Mouse (Mus musculus) limb, embryonic 11.5 days (tissue): Measurements from ENCODE around the gene Fermt2. TPM values are rescaled to one million over a fixed set of nuclear protein-coding genes. Genes with fewer than 3 reads are reported as not detected.

Experiments used
- ATAC-seq: fragments of 200-750 bp; cut with Nextera tagmentation; 2 replicates; pipeline ENCODE4 v1.8.0; 2017; ENCODE audit warnings: low read depth; ENCODE audit not compliant: insufficient number of reproducible peaks, low FRiP score, low TSS enrichment
- DNase-seq: peaks from one replicate; pipeline ENCODE4 v3.0.0-alpha.2; 2015; ENCODE audit warnings: low spot score
- H3K27ac ChIP-seq: fragments of 300-500 bp; sonication (generic); replicated peaks from 2 replicates; pipeline ENCODE4 v1.5.1; 2014; ENCODE audit warnings: low read depth, mild to moderate bottlenecking, low read length
- H3K27me3 ChIP-seq: fragments of 300-500 bp; sonication (generic); 2 replicates; pipeline ENCODE4 v1.6.1; 2014; ENCODE audit warnings: mild to moderate bottlenecking, low read length, mixed read lengths; ENCODE audit not compliant: control insufficient read depth, insufficient read depth
- H3K36me3 ChIP-seq: fragments of 300-500 bp; sonication (generic); 2 replicates; pipeline ENCODE4 v1.6.1; 2014; ENCODE audit warnings: mild to moderate bottlenecking, low read length, moderate library complexity, mixed read lengths; ENCODE audit not compliant: control insufficient read depth, insufficient read depth
- H3K4me1 ChIP-seq: fragments of 300-500 bp; sonication (generic); 2 replicates; pipeline ENCODE4 v1.6.1; 2014; ENCODE audit warnings: low read length, mixed read lengths; ENCODE audit not compliant: control insufficient read depth, insufficient read depth
- H3K4me2 ChIP-seq: fragments of 300-500 bp; sonication (generic); 2 replicates; pipeline ENCODE4 v1.6.1; 2014; ENCODE audit warnings: low read depth, mild to moderate bottlenecking, moderate library complexity; ENCODE audit not compliant: severe bottlenecking
- H3K4me3 ChIP-seq: fragments of 300-500 bp; sonication (generic); 2 replicates; pipeline ENCODE4 v1.5.1; 2014; ENCODE audit warnings: low read depth, low read length
- H3K9ac ChIP-seq: fragments of 300-500 bp; sonication (generic); 2 replicates; pipeline ENCODE4 v1.6.1; 2014; ENCODE audit warnings: mild to moderate bottlenecking, low read length
- H3K9me3 ChIP-seq: fragments of 300-500 bp; sonication (generic); 2 replicates; pipeline ENCODE4 v1.6.1; 2016; ENCODE audit warnings: low read length; ENCODE audit not compliant: control insufficient read depth
- WGBS: fragments of 180-500 bp; shearing (Covaris S2); extraction: QIAGEN DNeasy Blood & Tissue Kit; methylation state at CpG from one replicate; pipeline ENCODE4 v1.1.7; 2014; 5-methylcytosine and 5-hydroxymethylcytosine counted together
- polyA plus RNA-seq: library from polyadenylated mRNA; unstranded; fragments of >200 nt; fragmentation: Nextera tagmentation; extraction: Ambion mirVana; gene quantifications from 2 replicates; pipeline ENCODE4 v1.2.1, GENCODE M21; 2014

Gene Fermt2
- polyA plus RNA-seq, 1 experiment from 2014 or later, result 121 TPM

DNA sequence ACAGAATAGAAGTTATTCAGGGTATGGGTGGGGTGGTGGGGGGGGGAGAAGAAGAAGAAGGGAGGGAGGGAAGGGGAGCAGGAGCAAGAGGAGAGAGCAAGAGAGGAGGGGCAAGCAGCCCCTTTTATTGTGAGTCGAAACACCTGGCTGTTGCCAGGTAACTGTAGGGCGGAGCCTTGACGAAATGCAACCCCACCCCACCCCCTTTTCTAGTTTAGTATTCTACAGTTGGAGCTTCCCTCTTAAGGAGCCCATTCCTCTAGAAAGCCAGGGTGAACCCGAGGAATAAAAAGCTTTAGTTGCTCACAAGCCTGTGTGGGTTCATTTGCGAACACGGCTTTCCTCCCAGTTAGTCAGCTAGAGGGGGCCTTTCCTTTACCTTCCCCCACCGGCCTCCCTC is 85.0 kb downstream of the Fermt2 start:
- Histone ChIP-seq H3K27me3 (no peaks in the 10 kb centered on the region), H3K4me3 (no peak overlapping the region), H3K4me2 (no peak overlapping the region), H3K27ac (no peak overlapping the region; the same call in 1 of the 2 replicates), H3K9me3 (no peaks in the 10 kb centered on the region), H3K9ac (no peak overlapping the region), H3K36me3 (no peaks in the 10 kb centered on the region), H3K4me1 (peaks cover 14% of the 10 kb centered on the region)
- DNase-seq, result no peak
- no peak for ATAC-seq
- 46% methylated on average over 7 of the region's 7 CpGs for WGBS

DNA sequence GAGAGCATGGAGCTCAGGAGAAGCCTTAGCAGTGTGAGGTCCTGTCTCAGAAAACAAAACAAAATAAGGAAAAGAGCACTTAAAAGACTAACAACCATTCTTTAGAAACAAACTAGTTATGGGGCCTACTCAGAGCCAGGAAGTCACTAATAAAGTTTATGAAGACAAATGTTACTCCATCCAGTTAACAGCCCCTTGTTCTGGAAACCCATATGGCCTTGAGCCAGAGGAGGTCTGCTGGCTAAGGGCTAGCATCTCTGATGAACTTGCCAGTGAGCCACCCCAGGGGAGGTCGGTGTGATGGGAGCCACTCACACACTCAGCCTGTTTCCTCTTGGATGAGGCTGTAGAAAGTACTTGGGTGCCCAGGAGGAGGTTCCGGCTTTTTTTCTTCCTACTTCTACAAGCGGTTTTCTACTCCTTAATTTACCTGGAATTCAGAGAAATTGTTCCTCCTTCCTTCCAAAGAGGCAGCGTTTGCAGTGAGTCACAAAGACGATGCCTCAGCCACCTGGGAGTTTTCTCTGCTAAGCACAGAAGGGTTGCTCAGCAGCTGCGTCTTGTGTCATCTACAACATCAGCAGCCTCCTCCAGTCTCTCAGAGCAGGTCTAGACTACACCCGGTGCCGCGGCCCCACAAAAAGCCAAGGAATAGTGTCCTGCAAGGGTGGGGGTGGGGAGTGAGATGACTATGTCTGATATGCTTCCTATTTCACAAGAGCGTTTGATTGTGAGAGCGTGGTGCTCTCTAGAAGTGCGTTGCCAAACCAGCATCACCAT is 86.9 kb downstream of the Fermt2 start:
- no peak overlapping the region for H3K4me2 ChIP-seq
- H3K27ac ChIP-seq, result peak overlapping the region; percentile 60
- 35% methylated on average over 12 of the region's 12 CpGs for WGBS
- no peaks in the 10 kb centered on the region for H3K36me3 ChIP-seq
- H3K9ac ChIP-seq, result no peak overlapping the region
- peaks cover 21% of the 10 kb centered on the region for H3K4me1 ChIP-seq
- no peaks in the 10 kb centered on the region for H3K9me3 ChIP-seq
- ATAC-seq, result peak; percentile 69; the same call in 1 of the 2 replicates
- H3K4me3 ChIP-seq, result no peak overlapping the region
- no peaks in the 10 kb centered on the region for H3K27me3 ChIP-seq
- DNase-seq, result no peak

DNA sequence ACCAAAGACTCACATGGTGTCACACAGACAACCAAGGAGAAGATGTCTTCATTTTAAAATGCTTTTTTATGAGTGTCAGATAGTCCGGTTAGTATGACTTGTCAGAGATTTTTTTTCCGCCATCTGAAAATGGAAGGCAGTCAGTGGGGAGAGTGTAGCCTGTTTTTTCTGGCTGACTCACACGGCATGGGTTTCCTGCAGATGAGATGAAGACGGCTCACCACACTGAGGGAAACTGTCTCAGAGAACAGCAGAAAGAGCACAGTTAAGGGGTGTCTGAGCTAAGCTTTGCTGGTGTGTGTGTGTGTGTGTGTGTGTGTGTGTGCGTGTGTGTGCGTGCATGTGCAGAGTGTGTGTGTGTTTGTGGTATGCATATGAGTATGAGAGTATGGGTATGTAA is 88.6 kb downstream of the Fermt2 start:
- DNase-seq, result no peak
- Histone ChIP-seq H3K27me3 (no peaks in the 10 kb centered on the region), H3K36me3 (no peaks in the 10 kb centered on the region), H3K27ac (0 out of 2 replicates have a peak overlapping the region, but pooled peaks have one; percentile 30), H3K9ac (no peak overlapping the region), H3K4me2 (no peak overlapping the region), H3K9me3 (no peaks in the 10 kb centered on the region), H3K4me3 (no peak overlapping the region), H3K4me1 (peaks cover 32% of the 10 kb centered on the region)
- no peak for ATAC-seq
- WGBS, result 70% methylated on average over 6 of the region's 6 CpGs

DNA sequence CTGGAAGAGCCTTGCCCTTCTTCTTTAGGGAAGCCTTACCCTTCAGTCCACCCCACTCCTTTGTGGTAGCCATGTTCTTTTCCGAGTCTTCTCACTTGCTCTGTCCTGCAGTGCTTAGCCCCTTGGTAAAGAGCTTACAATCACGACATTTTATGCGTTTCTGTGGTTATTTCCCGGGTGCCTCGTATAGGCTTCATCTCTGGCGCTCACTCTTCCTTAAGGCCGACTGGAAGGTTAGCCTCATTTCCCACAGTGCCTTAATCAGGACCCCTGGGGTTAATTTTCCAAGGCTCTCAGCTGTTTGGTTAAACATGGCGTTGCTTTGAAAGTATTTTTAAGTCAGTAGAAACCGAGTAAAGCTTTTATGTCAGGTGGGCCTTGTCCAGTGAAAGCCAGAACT is 90.5 kb downstream of the Fermt2 start:
- Histone ChIP-seq H3K27me3 (no peaks in the 10 kb centered on the region), H3K9ac (no peak overlapping the region), H3K9me3 (no peaks in the 10 kb centered on the region), H3K4me3 (no peak overlapping the region), H3K4me2 (no peak overlapping the region), H3K27ac (peak overlapping the region; percentile 62; the same call in 1 of the 2 replicates), H3K36me3 (no peaks in the 10 kb centered on the region), H3K4me1 (peaks cover 27% of the 10 kb centered on the region)
- no peak for DNase-seq
- WGBS, result 54% methylated on average over 9 of the region's 9 CpGs
- ATAC-seq, result no peak

DNA sequence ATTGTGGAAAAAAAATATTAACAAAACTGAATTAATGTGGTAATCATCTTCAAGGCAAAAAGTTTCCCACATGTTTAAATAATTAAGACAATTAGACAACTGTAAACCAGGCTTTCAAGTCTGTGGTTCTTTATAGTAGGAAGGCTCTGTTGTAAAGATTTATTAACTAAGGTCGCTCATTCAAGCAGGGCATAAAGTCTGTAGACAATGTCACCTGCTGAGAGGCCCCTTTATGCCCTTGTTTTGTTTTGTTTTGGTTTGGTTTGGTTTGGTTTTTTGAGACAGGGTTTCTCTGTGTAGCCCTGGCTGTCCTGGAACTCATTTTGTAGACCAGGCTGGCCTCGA is 91.0 kb downstream of the Fermt2 start:
- Histone ChIP-seq H3K9ac (no peak overlapping the region), H3K9me3 (no peaks in the 10 kb centered on the region), H3K4me2 (no peak overlapping the region), H3K36me3 (no peaks in the 10 kb centered on the region), H3K4me1 (peaks cover 27% of the 10 kb centered on the region), H3K27ac (no peak overlapping the region), H3K27me3 (no peaks in the 10 kb centered on the region), H3K4me3 (no peak overlapping the region)
- no peak for ATAC-seq
- no peak for DNase-seq
- WGBS, result 15% methylated on average over 2 of the region's 2 CpGs

DNA sequence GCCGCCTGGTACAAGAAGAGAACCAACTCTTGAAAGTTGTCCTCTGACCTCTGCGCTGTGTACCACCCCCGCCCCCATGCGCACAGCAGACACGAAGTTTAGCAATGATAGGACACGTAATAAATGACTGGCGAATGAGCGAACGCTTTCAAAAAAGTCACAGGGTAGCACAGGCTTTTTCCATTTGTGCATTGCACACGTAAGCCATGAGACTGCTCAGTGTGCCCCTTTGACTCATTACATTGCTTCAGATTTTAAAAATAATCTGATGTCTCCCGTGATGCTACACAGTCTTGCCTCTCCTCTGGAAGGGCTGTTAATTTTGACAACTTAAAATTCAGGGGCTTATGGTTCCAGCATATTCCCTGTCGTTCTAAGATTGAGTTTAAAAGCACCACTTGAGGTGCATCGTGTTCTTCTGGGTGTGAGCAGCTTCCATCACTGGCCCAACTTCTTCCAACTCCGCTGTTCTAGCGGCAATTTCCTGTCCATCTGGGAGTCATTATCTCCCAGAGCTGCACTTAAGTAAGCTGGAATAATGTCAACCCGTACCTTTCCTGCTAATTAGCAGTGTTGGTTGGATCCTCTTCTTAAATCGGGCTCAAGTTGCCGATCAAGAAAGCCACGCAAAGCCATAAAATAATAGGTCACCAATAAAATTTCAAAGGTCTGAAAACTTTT is 91.5 kb downstream of the Fermt2 start:
- Histone ChIP-seq H3K4me1 (peaks cover 26% of the 10 kb centered on the region), H3K9me3 (no peaks in the 10 kb centered on the region), H3K27ac (peak overlapping the region; percentile 80), H3K36me3 (no peaks in the 10 kb centered on the region), H3K9ac (no peak overlapping the region), H3K27me3 (no peaks in the 10 kb centered on the region), H3K4me3 (no peak overlapping the region), H3K4me2 (peak overlapping the region; percentile 13; the same call in 1 of the 2 replicates)
- WGBS, result 14% methylated on average over 19 of the region's 19 CpGs
- ATAC-seq (peak; percentile 73; the same call in 1 of the 2 replicates), DNase-seq (peak; percentile 71)

DNA sequence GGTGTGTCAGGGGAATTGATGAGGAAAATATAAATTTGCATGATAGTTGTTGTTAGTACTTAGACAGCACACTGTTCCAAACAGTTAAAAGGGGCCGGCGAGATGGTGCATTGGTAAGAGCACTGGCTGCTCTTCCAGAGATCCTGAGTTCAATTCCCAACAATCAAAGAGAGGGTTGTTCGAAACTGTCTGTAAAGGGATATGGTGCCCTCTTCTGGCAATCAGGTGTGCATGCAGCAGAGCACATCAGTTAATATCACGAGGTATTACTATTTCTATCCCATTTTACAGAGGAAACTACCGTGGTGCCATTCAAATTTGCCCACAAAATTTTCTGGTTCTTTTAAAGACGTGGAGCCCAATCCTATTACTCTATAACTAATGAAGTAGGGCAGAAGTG is 95.7 kb downstream of the Fermt2 start:
- peaks cover 18% of the 10 kb centered on the region for H3K4me1 ChIP-seq
- ATAC-seq, result no peak
- WGBS, result 74% methylated on average over 6 of the region's 6 CpGs
- no peak for DNase-seq
- H3K36me3 ChIP-seq, result no peaks in the 10 kb centered on the region
- H3K9me3 ChIP-seq, result peaks cover 4% of the 10 kb centered on the region
- H3K27ac ChIP-seq, result no peak overlapping the region
- no peak overlapping the region for H3K4me3 ChIP-seq
- no peaks in the 10 kb centered on the region for H3K27me3 ChIP-seq
- no peak overlapping the region for H3K9ac ChIP-seq
- H3K4me2 ChIP-seq, result no peak overlapping the region

DNA sequence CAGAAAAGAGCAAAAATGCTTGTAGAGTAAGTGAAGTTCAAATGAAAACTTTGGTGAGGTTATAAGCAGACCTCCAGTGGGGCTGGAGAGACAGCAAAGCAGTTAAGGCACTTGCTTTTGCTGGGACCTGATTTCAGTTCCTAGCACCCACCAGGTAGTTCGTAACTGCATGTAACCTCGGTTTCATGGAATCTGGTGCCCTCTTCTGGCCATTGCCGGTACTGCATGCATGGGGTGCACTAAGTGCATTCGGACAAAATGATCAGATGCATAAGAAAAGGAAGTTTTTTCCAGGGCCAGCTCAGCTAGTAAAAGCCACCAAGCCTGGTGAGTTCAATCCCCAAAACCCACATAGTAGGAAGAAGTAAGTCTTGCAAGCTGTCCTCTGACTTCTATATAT is 97.9 kb downstream of the Fermt2 start:
- no peak for ATAC-seq
- WGBS, result 63% methylated on average over 4 of the region's 4 CpGs

More for the DNA sequence above, 97.9 kb downstream of the Fermt2 start:
- Histone ChIP-seq H3K36me3 (no peaks in the 10 kb centered on the region), H3K9me3 (peaks cover 4% of the 10 kb centered on the region), H3K9ac (no peak overlapping the region), H3K27ac (no peak overlapping the region), H3K27me3 (no peaks in the 10 kb centered on the region), H3K4me1 (peaks cover 4% of the 10 kb centered on the region; the same call in 1 of the 2 replicates), H3K4me3 (no peak overlapping the region), H3K4me2 (no peak overlapping the region)
- DNase-seq, result no peak
